Mouse (Mus musculus): ENCODE data around the gene B020011L13Rik.
"Not testable (repeated sequence)": the region's sequence is repeated elsewhere in the genome, so short reads cannot be mapped to it uniquely, and the experiment has no call there.

Gene B020011L13Rik

GRCm38 (mm10) chr1:117780833-117781232 is at the start of gene B020011L13Rik:
Gene B020011L13Rik, plus strand, starts transcription at chr1:117781133.
- DNase-seq (ENCODE audit: extremely low spot score): not testable (repeated sequence)

- DNase-seq (ENCODE audit: extremely low spot score): not testable (repeated sequence)
These were observed 35.3 kb downstream of the B020011L13Rik start for GRCm38 (mm10) chr1:117816271-117816670.

- DNase-seq (ENCODE audit: extremely low spot score): not testable (repeated sequence)
These were observed 48.8 kb downstream of the B020011L13Rik start, which contains the start of gene Gm28360 for GRCm38 (mm10) chr1:117829781-117830180. Gene Gm28360, plus strand, starts transcription at chr1:117830081.

- not testable (repeated sequence) for DNase-seq (ENCODE audit: extremely low spot score)
These were observed 70.8 kb downstream of the B020011L13Rik start for GRCm38 (mm10) chr1:117851718-117852117.

Data from embryo, embryonic 9.5 days (tissue).